In genomic region chr2:47363476-47363875, GRCm38 (mm10) we compare ENCODE assay signal across 32 mouse cellular contexts.
"Had no signal": no experiment of that assay in that cellular context is flagged by ENCODE, and none has a peak within 500 bp of the region (broad histone marks: within the 10 kb centered on the region; RNA-seq: fewer than 3 reads in every experiment).

No protein-coding gene starts in this region.

- H3K9ac ChIP-seq: limb, embryonic 12.5 days; limb, embryonic 13.5 days; limb, embryonic 15.5 days; liver, embryonic 12.5 days; liver, embryonic 13.5 days; liver, embryonic 14.5 days; liver, embryonic 15.5 days; liver, postnatal 0 days; lung, embryonic 14.5 days; lung, embryonic 15.5 days; midbrain, embryonic 12.5 days; midbrain, embryonic 13.5 days; midbrain, embryonic 15.5 days; neural tube, embryonic 12.5 days had no signal

- H3K27me3 ChIP-seq: limb, embryonic 12.5 days; limb, embryonic 13.5 days; limb, embryonic 15.5 days; liver, embryonic 12.5 days; liver, embryonic 13.5 days; liver, embryonic 15.5 days; lung, embryonic 15.5 days; megakaryocyte, embryonic 14.5 days; midbrain, embryonic 12.5 days; midbrain, embryonic 13.5 days; midbrain, embryonic 15.5 days; neural tube, embryonic 12.5 days had no signal

- H3K4me3 ChIP-seq: limb, embryonic 10.5 days; limb, embryonic 12.5 days; limb, embryonic 13.5 days; limb, embryonic 15.5 days; liver, embryonic 12.5 days; liver, embryonic 13.5 days; liver, embryonic 15.5 days; lung, embryonic 15.5 days; megakaryocyte, embryonic 14.5 days; midbrain, embryonic 10.5 days; midbrain, embryonic 12.5 days; midbrain, embryonic 13.5 days; midbrain, embryonic 15.5 days; myocyte; neural tube, embryonic 12.5 days had no signal

- DNase-seq: left cerebral cortex, postnatal 4 days; liver; liver, embryonic 13.5 days; liver, postnatal 0 days; lung, adult 18-20 months; lung, adult 2 months; lung, embryonic 14.5 days; lung, postnatal 10 days; lung, postnatal 14 days; lung, postnatal 36 days; lung, postnatal 4 days; midbrain, embryonic 14.5 days had no signal

- H3K4me2 ChIP-seq: limb, embryonic 12.5 days; limb, embryonic 13.5 days; limb, embryonic 15.5 days; liver, embryonic 11.5 days; liver, embryonic 12.5 days; liver, embryonic 13.5 days; liver, embryonic 15.5 days; lung, embryonic 14.5 days; lung, embryonic 15.5 days; midbrain, embryonic 11.5 days; midbrain, embryonic 12.5 days; midbrain, embryonic 13.5 days; midbrain, embryonic 15.5 days; neural tube, embryonic 12.5 days had no signal

- ATAC-seq: liver, embryonic 12.5 days; liver, postnatal 0 days; lung, postnatal 0 days; midbrain, embryonic 13.5 days; midbrain, embryonic 15.5 days; midbrain, embryonic 16.5 days had no signal

- H3K27ac ChIP-seq: limb, embryonic 10.5 days; limb, embryonic 12.5 days; limb, embryonic 13.5 days; limb, embryonic 15.5 days; liver, embryonic 12.5 days; liver, embryonic 13.5 days; liver, embryonic 14.5 days; liver, embryonic 15.5 days; lung, embryonic 15.5 days; macrophage; midbrain, embryonic 10.5 days; midbrain, embryonic 12.5 days; midbrain, embryonic 13.5 days; midbrain, embryonic 15.5 days; neural tube, embryonic 12.5 days had no signal

- H3K36me3 ChIP-seq: limb, embryonic 10.5 days; limb, embryonic 12.5 days; limb, embryonic 13.5 days; limb, embryonic 15.5 days; liver, embryonic 12.5 days; liver, embryonic 13.5 days; liver, embryonic 15.5 days; lung, embryonic 15.5 days; midbrain, embryonic 10.5 days; midbrain, embryonic 12.5 days; midbrain, embryonic 13.5 days; midbrain, embryonic 15.5 days; neural tube, embryonic 12.5 days had no signal

- H3K4me1 ChIP-seq: limb, embryonic 10.5 days; limb, embryonic 12.5 days; limb, embryonic 13.5 days; limb, embryonic 15.5 days; liver, embryonic 12.5 days; liver, embryonic 13.5 days; liver, embryonic 15.5 days; lung, embryonic 15.5 days; megakaryocyte, embryonic 14.5 days; midbrain, embryonic 12.5 days; midbrain, embryonic 13.5 days; midbrain, embryonic 15.5 days; neural tube, embryonic 12.5 days had no signal

- H3K9me3 ChIP-seq: limb, embryonic 10.5 days; limb, embryonic 12.5 days; limb, embryonic 13.5 days; limb, embryonic 15.5 days; liver, embryonic 12.5 days; liver, embryonic 13.5 days; liver, embryonic 15.5 days; lung, embryonic 15.5 days; megakaryocyte, embryonic 14.5 days; midbrain, embryonic 10.5 days; midbrain, embryonic 12.5 days; midbrain, embryonic 13.5 days; midbrain, embryonic 15.5 days; neural tube, embryonic 12.5 days had no signal
